Mouse (Mus musculus): Measurements from ENCODE around the gene Cacna1e. TPM values are rescaled to one million over a fixed set of nuclear protein-coding genes. Genes with fewer than 3 reads are reported as not detected.

Cacna1e gene
- polyA plus RNA-seq, 1 experiment from 2014 or later = 0.19 TPM

- TF ChIP-seq CTCF (IDR thresholded peaks at IDR 0.05) (no peak), EP300 (IDR thresholded peaks at IDR 0.05) (0 out of 2 replicates have a peak, but pooled peaks have one; percentile 10)
- Histone ChIP-seq H3K4me1 (ENCODE audit: insufficient read depth, low read depth, low read length) (no peaks in the 10 kb centered on the region), H3K4me2 (replicated peaks; ENCODE audit: low read depth, low read length) (no peak overlapping the region), H3K9me3 (ENCODE audit: low read length) (no peaks in the 10 kb centered on the region), H3K36me3 (ENCODE audit: insufficient read depth, low read length) (no peaks in the 10 kb centered on the region), H3K27ac (ENCODE audit: low read length) (no peak overlapping the region), H3K27me3 (replicated peaks; ENCODE audit: insufficient read depth, low read length) (no peaks in the 10 kb centered on the region), H3K9ac (replicated peaks; ENCODE audit: low read depth) (no peak overlapping the region), H3K4me3 (ENCODE audit: low read depth, low read length) (no peak overlapping the region)
- ATAC-seq (peak; percentile 56), DNase-seq (ENCODE audit: low spot score) (peak; percentile 60)
- WGBS = 46% methylated on average over 13 of the region's 13 CpGs
These were observed 92.6 kb downstream of the Cacna1e start for GRCm38 (mm10) chr1:154791544-154792174.

DNA sequence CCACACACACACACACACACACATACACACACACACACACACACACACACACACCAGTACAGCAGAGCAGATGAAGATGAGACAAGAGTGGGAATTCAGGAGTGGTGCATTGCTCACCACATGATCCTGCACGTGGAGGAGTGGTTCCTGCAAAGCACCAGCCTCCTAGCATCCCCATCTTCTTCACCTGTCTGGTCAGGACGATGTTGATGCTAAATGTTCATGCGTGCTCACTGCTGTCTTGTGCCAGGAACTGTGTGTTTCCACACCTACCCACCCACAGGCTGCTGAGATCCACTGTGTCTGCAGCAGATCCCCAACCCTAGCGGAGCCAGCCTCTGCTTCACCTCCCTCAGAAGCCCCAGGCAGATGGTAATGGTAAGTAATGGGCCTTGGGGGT, 95.8 kb downstream of the Cacna1e start:
- no peak overlapping the region for H3K4me3 ChIP-seq (ENCODE audit: low read depth, low read length)
- DNase-seq (ENCODE audit: low spot score) (no peak), ATAC-seq (no peak)
- H3K4me1 ChIP-seq (ENCODE audit: insufficient read depth, low read depth, low read length) = no peaks in the 10 kb centered on the region
- H3K9ac ChIP-seq (replicated peaks; ENCODE audit: low read depth) = no peak overlapping the region
- TF ChIP-seq EP300 (IDR thresholded peaks at IDR 0.05) (no peak), CTCF (IDR thresholded peaks at IDR 0.05) (no peak)
- WGBS = 71% methylated on average over 4 of the region's 4 CpGs
- H3K27ac ChIP-seq (ENCODE audit: low read length) = no peak overlapping the region
- H3K36me3 ChIP-seq (ENCODE audit: insufficient read depth, low read length) = no peaks in the 10 kb centered on the region
- H3K27me3 ChIP-seq (replicated peaks; ENCODE audit: insufficient read depth, low read length) = peaks cover 3% of the 10 kb centered on the region; the same call in 1 of the 2 replicates
- no peak overlapping the region for H3K4me2 ChIP-seq (replicated peaks; ENCODE audit: low read depth, low read length)
- H3K9me3 ChIP-seq (ENCODE audit: low read length) = no peaks in the 10 kb centered on the region

DNA sequence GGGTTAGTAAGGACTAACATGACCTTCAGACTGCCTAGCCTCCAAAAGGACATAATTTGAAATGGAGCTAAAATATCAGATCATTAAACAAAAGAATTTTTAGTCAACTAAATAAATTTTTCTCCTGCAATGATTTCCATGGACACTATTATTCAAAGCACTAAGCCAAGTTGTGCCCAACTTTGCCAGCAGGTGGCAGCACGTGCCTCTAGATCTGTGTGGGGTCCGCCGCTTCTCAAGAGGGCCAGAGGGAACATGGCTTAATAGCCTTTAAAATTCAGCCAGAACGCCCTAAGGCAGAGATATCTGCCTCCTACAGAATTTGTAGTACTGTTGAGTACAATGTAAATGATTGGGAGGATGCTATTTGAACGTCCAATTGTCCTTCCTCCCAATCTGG, 96.2 kb downstream of the Cacna1e start:
- Histone ChIP-seq H3K4me2 (replicated peaks; ENCODE audit: low read depth, low read length) (no peak overlapping the region), H3K36me3 (ENCODE audit: insufficient read depth, low read length) (no peaks in the 10 kb centered on the region), H3K4me1 (ENCODE audit: insufficient read depth, low read depth, low read length) (no peaks in the 10 kb centered on the region), H3K4me3 (ENCODE audit: low read depth, low read length) (no peak overlapping the region), H3K27ac (ENCODE audit: low read length) (no peak overlapping the region), H3K9ac (replicated peaks; ENCODE audit: low read depth) (no peak overlapping the region), H3K27me3 (replicated peaks; ENCODE audit: insufficient read depth, low read length) (peaks cover 3% of the 10 kb centered on the region; the same call in 1 of the 2 replicates), H3K9me3 (ENCODE audit: low read length) (no peaks in the 10 kb centered on the region)
- DNase-seq (ENCODE audit: low spot score) (peak; percentile 75), ATAC-seq (peak; percentile 43; the same call in 1 of the 2 replicates)
- TF ChIP-seq CTCF (IDR thresholded peaks at IDR 0.05) (peak; percentile 81), EP300 (IDR thresholded peaks at IDR 0.05) (no peak)
- WGBS = 2% methylated on average over 5 of the region's 5 CpGs

- Histone ChIP-seq H3K36me3 (ENCODE audit: insufficient read depth, low read length) (no peaks in the 10 kb centered on the region), H3K27me3 (replicated peaks; ENCODE audit: insufficient read depth, low read length) (peaks cover 3% of the 10 kb centered on the region; the same call in 1 of the 2 replicates), H3K4me2 (replicated peaks; ENCODE audit: low read depth, low read length) (no peak overlapping the region), H3K4me3 (ENCODE audit: low read depth, low read length) (no peak overlapping the region), H3K9me3 (ENCODE audit: low read length) (no peaks in the 10 kb centered on the region), H3K4me1 (ENCODE audit: insufficient read depth, low read depth, low read length) (no peaks in the 10 kb centered on the region), H3K9ac (replicated peaks; ENCODE audit: low read depth) (no peak overlapping the region), H3K27ac (ENCODE audit: low read length) (no peak overlapping the region)
- no peak for DNase-seq (ENCODE audit: low spot score)
- ATAC-seq = no peak
- TF ChIP-seq CTCF (IDR thresholded peaks at IDR 0.05) = no peak
- no peak for TF ChIP-seq EP300 (IDR thresholded peaks at IDR 0.05)
- WGBS = 44% methylated on average over 5 of the region's 5 CpGs
These were observed 96.9 kb downstream of the Cacna1e start for GRCm38 (mm10) chr1:154787418-154787817.

DNA sequence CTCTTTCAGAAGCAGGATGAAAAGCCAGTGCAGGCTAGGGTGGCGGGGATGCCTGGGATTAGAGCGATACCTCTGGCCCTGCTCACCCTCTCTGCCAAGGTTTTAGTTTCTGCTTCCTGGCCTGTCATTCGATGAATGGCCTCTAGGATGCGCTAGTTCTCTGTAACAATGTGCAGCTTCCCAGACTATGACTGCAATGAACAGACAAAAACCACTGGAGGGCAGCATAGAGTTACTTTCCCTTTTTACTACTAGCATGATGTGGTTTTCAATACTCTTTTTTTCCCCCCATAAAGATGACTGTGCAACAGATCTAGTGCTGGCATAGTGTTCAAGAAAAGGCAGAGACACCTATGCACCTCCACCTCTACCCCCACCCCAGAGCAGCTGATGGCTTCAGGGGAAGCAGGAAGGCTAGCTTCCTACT, 98.0 kb downstream of the Cacna1e start:
- Histone ChIP-seq H3K9ac (replicated peaks; ENCODE audit: low read depth) (no peak overlapping the region), H3K36me3 (ENCODE audit: insufficient read depth, low read length) (no peaks in the 10 kb centered on the region), H3K4me3 (ENCODE audit: low read depth, low read length) (no peak overlapping the region), H3K4me1 (ENCODE audit: insufficient read depth, low read depth, low read length) (no peaks in the 10 kb centered on the region), H3K9me3 (ENCODE audit: low read length) (no peaks in the 10 kb centered on the region), H3K4me2 (replicated peaks; ENCODE audit: low read depth, low read length) (peak overlapping the region; percentile 35), H3K27me3 (replicated peaks; ENCODE audit: insufficient read depth, low read length) (peaks cover 3% of the 10 kb centered on the region; the same call in 1 of the 2 replicates), H3K27ac (ENCODE audit: low read length) (no peak overlapping the region)
- WGBS = 4% methylated on average over 4 of the region's 4 CpGs
- DNase-seq (ENCODE audit: low spot score) (peak; percentile 92), ATAC-seq (peak; percentile 71)
- peak; percentile 99 for TF ChIP-seq CTCF (IDR thresholded peaks at IDR 0.05)
- no peak for TF ChIP-seq EP300 (IDR thresholded peaks at IDR 0.05)

- DNase-seq (ENCODE audit: low spot score) (no peak), ATAC-seq (no peak)
- H3K9me3 ChIP-seq (ENCODE audit: low read length) = no peaks in the 10 kb centered on the region
- no peaks in the 10 kb centered on the region for H3K4me1 ChIP-seq (ENCODE audit: insufficient read depth, low read depth, low read length)
- H3K9ac ChIP-seq (replicated peaks; ENCODE audit: low read depth) = no peak overlapping the region
- no peak overlapping the region for H3K27ac ChIP-seq (ENCODE audit: low read length)
- no peaks in the 10 kb centered on the region for H3K36me3 ChIP-seq (ENCODE audit: insufficient read depth, low read length)
- TF ChIP-seq CTCF (IDR thresholded peaks at IDR 0.05) (no peak), EP300 (IDR thresholded peaks at IDR 0.05) (no peak)
- H3K27me3 ChIP-seq (replicated peaks; ENCODE audit: insufficient read depth, low read length) = peaks cover 3% of the 10 kb centered on the region; the same call in 1 of the 2 replicates
- WGBS = 12% methylated on average over 12 of the region's 12 CpGs
- H3K4me2 ChIP-seq (replicated peaks; ENCODE audit: low read depth, low read length) = no peak overlapping the region
- H3K4me3 ChIP-seq (ENCODE audit: low read depth, low read length) = no peak overlapping the region
These were observed 99.4 kb downstream of the Cacna1e start for GRCm38 (mm10) chr1:154784862-154785261.

Data from lung, postnatal 0 days (tissue).